Mouse (Mus musculus) intestine, postnatal 0 days (tissue): ENCODE results near the gene Nrros. TPM values are rescaled to one million over a fixed set of nuclear protein-coding genes. Genes with fewer than 3 reads are reported as not detected.

Experiments used
- ATAC-seq: fragments of 200-750 bp; cut with Nextera tagmentation; 2 replicates; pipeline ENCODE4 v1.8.0; 2017; ENCODE audit warnings: mild to moderate bottlenecking, moderate TSS enrichment, moderate library complexity
- H3K27ac ChIP-seq: fragments of 300-500 bp; sonication (generic); 2 replicates; pipeline ENCODE4 v1.5.1; 2014; ENCODE audit warnings: mild to moderate bottlenecking, low read depth, low read length, moderate library complexity
- H3K27me3 ChIP-seq: fragments of 300-500 bp; sonication (generic); replicated peaks from 2 replicates; pipeline ENCODE4 v1.6.1; 2014; ENCODE audit warnings: low read length, mixed read lengths; ENCODE audit not compliant: control insufficient read depth, insufficient read depth
- H3K36me3 ChIP-seq: fragments of 300-500 bp; sonication (generic); 2 replicates; pipeline ENCODE4 v1.6.1; 2014; ENCODE audit warnings: mild to moderate bottlenecking, moderate library complexity; ENCODE audit not compliant: control insufficient read depth, insufficient read depth
- H3K4me1 ChIP-seq: fragments of 300-500 bp; sonication (generic); replicated peaks from 2 replicates; pipeline ENCODE4 v1.6.1; 2014; ENCODE audit warnings: antibody characterized with exemption, low read length, mixed read lengths; ENCODE audit not compliant: control insufficient read depth, insufficient read depth
- H3K4me2 ChIP-seq: fragments of 300-500 bp; sonication (generic); replicated peaks from 2 replicates; pipeline ENCODE4 v1.6.1; 2014; ENCODE audit warnings: low read depth, mild to moderate bottlenecking, moderate library complexity
- H3K4me3 ChIP-seq: fragments of 300-500 bp; sonication (generic); 2 replicates; pipeline ENCODE4 v1.5.1; 2014; ENCODE audit warnings: low read depth, low read length
- H3K9ac ChIP-seq: fragments of 300-500 bp; sonication (generic); 2 replicates; pipeline ENCODE4 v1.6.1; 2014; ENCODE audit warnings: mild to moderate bottlenecking, low read depth, low read length
- H3K9me3 ChIP-seq: fragments of 300-500 bp; sonication (generic); 2 replicates; pipeline ENCODE4 v1.6.1; 2016; ENCODE audit warnings: mixed run types; ENCODE audit not compliant: control insufficient read depth
- CTCF ChIP-seq: sonication (generic); IDR thresholded peaks from 2 replicates; pipeline ENCODE4 v1.5.1; 2016; ENCODE audit warnings: low read depth, mild to moderate bottlenecking, control low read depth, antibody characterized with exemption, moderate library complexity
- WGBS: fragments of 180-500 bp; shearing (Covaris S2); extraction: QIAGEN DNeasy Blood & Tissue Kit; methylation state at CpG from one replicate; pipeline ENCODE4 v1.1.7; 2014; 5-methylcytosine and 5-hydroxymethylcytosine counted together
- polyA plus RNA-seq: library from polyadenylated mRNA; unstranded; fragments of >200 nt; fragmentation: Nextera tagmentation; extraction: Ambion mirVana; gene quantifications from 2 replicates; pipeline ENCODE4 v1.2.1, GENCODE M21; 2015

Gene Nrros
- polyA plus RNA-seq, 1 experiment from 2014 or later: 4.8 TPM

DNA sequence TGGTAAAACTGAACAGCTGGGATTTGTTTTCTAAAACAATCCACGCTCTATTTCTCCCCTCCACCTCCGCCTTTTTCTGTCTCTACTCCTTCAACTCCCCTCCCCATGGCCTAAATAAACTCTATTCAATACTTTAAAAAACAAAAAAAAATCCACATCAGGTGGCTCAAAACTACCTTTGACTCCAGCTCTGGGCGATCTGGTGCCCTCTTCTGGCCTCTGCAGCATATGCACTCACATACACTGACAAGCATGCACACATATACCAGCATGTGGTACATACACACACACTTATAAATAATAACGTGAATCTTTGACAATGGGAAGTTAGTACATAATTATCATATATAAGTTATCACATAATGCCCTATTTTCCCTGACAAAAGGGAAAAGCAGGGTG, 9.6 kb upstream of the Nrros start:
- peak; percentile 35 for TF ChIP-seq CTCF
- ATAC-seq: no peak
- H3K9ac ChIP-seq: no peak overlapping the region

DNA sequence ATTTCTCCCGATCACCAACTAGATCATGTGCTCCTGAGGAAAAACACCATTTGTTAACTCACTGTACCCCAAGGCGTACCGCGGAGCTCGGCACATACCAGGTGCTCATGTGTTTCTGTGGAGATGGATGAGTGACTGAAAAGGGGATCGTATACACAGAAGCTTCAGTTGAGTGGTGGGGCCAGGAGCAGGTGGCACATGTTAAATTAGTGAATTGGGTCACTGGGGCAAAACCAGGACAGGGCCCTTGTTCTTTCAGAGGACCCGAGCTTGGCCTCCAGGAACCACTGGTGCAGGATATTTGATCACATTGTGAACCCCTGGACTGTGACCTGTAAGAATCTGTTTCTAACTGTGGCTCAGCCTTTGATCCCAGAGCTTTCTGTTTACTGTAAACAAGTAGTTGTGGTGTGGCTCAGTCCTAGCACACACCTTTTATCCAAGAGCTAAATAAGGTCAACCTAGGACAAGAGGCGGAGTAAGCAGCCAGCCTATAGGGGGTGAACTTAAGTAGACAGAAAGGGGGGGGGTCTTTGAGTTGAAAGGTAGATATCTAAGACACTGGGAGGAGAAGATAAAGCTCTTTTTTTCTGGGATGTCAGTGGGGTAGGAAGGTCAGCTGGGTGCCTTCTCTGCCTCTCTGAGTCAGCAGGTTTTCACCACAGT, 9.1 kb upstream of the Nrros start:
- TF ChIP-seq CTCF: no peak
- H3K4me2 ChIP-seq: no peak overlapping the region
- H3K9ac ChIP-seq: no peak overlapping the region
- no peak overlapping the region for H3K27ac ChIP-seq
- no peaks in the 10 kb centered on the region for H3K27me3 ChIP-seq
- ATAC-seq: no peak
- 84% methylated on average over 8 of the region's 8 CpGs for WGBS
- no peaks in the 10 kb centered on the region for H3K9me3 ChIP-seq
- H3K36me3 ChIP-seq: no peaks in the 10 kb centered on the region
- no peak overlapping the region for H3K4me3 ChIP-seq
- no peaks in the 10 kb centered on the region for H3K4me1 ChIP-seq

More for the DNA sequence above, 9.6 kb upstream of the Nrros start:
- Histone ChIP-seq H3K27me3 (no peaks in the 10 kb centered on the region), H3K36me3 (no peaks in the 10 kb centered on the region), H3K27ac (no peak overlapping the region), H3K4me3 (no peak overlapping the region), H3K9me3 (no peaks in the 10 kb centered on the region), H3K4me2 (no peak overlapping the region), H3K4me1 (no peaks in the 10 kb centered on the region)
- 89% methylated on average over 4 of the region's 4 CpGs for WGBS

DNA sequence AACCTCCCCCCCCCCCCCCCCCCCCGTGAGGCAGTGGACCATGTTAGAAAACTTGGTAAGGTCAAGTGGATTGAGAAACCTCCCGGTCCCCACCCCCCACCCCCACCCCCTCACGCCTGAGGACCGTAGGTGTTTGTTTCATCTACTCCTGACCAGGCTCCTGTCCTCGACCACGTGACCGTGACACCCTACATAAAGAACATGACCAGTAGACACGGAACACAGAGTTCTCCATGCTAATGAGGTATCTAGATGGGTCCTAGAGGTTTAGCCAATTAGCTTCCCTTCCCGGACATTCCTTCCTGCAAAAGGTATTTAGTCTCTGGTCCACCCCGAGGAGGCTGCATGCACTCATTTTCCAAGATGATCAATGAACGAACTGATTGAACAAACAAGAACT, 8.0 kb upstream of the Nrros start:
- H3K4me1 ChIP-seq: no peaks in the 10 kb centered on the region
- TF ChIP-seq CTCF: no peak
- no peak overlapping the region for H3K27ac ChIP-seq
- H3K36me3 ChIP-seq: no peaks in the 10 kb centered on the region
- H3K4me2 ChIP-seq: no peak overlapping the region
- H3K9ac ChIP-seq: no peak overlapping the region
- no peaks in the 10 kb centered on the region for H3K27me3 ChIP-seq
- no peak overlapping the region for H3K4me3 ChIP-seq
- ATAC-seq: no peak
- WGBS: 75% methylated on average over 10 of the region's 11 CpGs
- no peaks in the 10 kb centered on the region for H3K9me3 ChIP-seq

DNA sequence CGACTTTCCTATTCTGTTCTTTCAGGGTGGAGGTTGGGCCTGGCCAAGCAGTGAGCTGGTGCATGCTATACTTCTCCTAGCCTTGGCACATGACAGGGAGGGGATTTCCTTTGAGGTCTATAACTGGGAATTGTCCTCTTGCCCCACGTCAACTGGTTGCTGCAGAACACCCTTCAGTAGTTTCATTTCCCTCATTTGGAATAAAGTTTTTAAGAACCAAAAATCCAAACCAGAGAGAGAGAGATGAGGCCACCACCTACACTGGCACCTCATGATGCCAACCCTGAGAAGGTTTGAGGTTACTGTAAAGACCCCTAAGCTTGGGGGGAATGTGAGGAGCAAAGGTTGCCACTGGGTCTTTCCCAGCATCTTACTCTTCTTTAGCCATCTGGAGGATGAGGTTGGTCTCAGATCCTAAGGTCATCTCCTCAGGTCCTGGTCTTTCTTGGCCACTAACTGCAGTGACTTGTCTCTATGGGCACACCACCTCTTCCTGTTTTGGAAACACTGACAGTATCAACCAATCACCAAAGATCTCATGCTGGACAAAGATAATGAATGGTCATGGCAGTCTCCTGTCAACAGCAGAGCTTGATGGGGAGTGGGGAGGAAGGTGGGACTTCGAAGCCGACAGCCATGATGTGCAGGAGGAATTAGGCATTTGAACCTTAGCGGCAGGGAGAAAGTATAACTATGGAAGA, 5.8 kb upstream of the Nrros start:
- no peaks in the 10 kb centered on the region for H3K4me1 ChIP-seq
- no peak overlapping the region for H3K9ac ChIP-seq
- H3K9me3 ChIP-seq: no peaks in the 10 kb centered on the region
- no peak for ATAC-seq
- no peak overlapping the region for H3K27ac ChIP-seq
- WGBS: 89% methylated on average over 5 of the region's 5 CpGs
- no peak overlapping the region for H3K4me2 ChIP-seq
- H3K27me3 ChIP-seq: no peaks in the 10 kb centered on the region
- TF ChIP-seq CTCF: no peak
- H3K4me3 ChIP-seq: no peak overlapping the region
- H3K36me3 ChIP-seq: no peaks in the 10 kb centered on the region

DNA sequence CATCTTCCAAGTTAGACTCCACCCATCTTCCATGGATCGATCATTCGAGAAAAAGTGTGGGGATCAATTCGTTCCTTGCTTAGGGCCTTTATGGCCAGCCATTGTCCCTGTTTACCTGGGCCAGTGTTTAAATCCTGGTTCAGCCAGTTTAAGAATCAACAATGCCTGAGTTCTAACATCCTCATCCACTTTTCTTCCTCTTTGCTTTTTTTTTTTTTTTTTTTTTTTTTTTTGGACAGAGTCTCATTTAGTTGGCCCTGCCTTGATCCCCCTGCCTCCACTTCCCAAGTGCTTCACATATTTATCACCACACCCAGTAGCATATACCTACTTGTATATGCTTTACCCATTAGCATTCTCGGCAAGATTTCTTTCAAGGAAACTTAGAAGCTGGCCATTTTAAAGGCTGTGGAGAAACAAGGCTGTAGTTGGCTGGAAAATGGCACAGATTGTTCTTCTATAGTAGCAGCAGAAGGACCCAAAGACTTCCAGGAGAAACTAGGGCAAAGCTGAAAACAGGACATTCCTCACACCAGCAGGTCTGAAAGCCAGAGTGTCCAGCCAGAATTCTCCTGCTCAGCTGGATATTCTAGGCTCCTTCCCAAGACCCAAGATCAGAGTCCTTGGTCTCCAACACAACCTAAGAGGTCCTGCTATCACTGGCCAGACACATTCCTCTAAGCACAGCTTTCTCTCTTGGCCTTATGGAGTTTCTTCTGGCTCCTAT, 2.6 kb upstream of the Nrros start:
- Histone ChIP-seq H3K9me3 (no peaks in the 10 kb centered on the region), H3K27ac (no peak overlapping the region), H3K36me3 (no peaks in the 10 kb centered on the region), H3K4me1 (no peaks in the 10 kb centered on the region), H3K9ac (no peak overlapping the region), H3K27me3 (no peaks in the 10 kb centered on the region), H3K4me3 (no peak overlapping the region), H3K4me2 (no peak overlapping the region)
- TF ChIP-seq CTCF: no peak
- no peak for ATAC-seq
- WGBS: 88% methylated on average over 4 of the region's 4 CpGs

DNA sequence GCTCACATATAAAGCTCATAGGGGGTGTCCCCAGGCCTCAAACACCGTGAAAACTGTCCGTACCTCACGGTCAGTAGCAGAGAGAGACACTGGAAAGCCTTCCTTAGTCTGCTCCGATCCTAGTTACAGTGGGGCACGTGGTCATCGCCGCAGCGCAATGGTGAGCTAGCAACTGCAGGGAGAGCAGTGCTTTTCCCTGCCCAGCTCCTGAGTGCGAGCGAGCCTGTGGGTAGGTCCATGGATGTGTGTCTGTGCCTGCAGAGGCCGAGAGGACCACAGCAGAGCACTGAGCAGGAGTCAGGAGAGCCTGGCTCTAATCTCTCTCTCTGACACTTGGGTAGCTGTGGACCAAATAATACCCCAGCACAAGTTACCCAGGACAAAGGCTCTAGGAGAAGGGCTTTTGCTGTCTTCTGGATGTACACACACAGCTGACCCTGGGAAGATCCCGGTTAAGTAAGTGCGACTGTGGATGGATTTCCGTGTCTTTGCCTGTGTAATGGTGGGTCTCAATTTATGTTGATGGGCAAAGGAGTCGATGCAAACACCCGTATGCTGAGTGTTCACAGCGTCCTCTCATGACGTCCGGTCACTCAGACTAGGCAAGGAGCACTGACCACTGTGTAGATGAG, 882 bp downstream of the Nrros start:
- Histone ChIP-seq H3K9ac (no peak overlapping the region), H3K36me3 (no peaks in the 10 kb centered on the region), H3K27ac (no peak overlapping the region), H3K4me3 (peak overlapping the region; percentile 32), H3K4me1 (no peaks in the 10 kb centered on the region), H3K4me2 (peak overlapping the region; percentile 63), H3K9me3 (no peaks in the 10 kb centered on the region), H3K27me3 (no peaks in the 10 kb centered on the region)
- TF ChIP-seq CTCF: no peak
- no peak for ATAC-seq
- 75% methylated on average over 19 of the region's 19 CpGs for WGBS
